Mouse (Mus musculus): ENCODE results near the gene Bckdk.

DNA sequence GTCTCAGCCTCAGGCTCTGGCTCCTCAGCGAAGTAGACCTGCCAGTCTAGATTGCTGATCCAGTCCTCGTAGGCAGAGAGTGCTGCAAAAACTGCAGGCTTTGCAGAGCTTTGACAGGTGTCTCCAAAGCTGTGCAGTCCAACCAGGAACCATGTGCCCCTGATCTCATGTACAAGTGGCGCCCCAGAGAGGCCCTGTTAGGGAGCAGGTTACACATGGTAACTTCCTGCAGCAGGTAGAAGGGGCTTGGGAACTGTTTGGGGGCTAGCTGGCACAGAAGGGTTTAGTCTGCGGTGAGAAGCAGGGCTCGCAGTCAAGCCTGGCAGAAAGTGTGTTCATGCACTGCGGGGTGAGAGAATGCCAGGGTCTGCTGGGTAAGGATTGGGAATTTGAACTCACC, 17.3 kb upstream of the Bckdk start:
- no peak for TF ChIP-seq CTCF (IDR thresholded peaks at IDR 0.05)
- TF ChIP-seq EP300 (IDR thresholded peaks at IDR 0.05; ENCODE audit: insufficient read depth, low read depth, low read length): no peak
